Mouse (Mus musculus): Measurements from ENCODE around the gene Zfp277. TPM values are rescaled to one million over a fixed set of nuclear protein-coding genes. Genes with fewer than 3 reads are reported as not detected.

Gene Zfp277
- total and polyA plus RNA-seq, 2 experiments from 2014 or later: 22.9 to 29.9 TPM

DNA sequence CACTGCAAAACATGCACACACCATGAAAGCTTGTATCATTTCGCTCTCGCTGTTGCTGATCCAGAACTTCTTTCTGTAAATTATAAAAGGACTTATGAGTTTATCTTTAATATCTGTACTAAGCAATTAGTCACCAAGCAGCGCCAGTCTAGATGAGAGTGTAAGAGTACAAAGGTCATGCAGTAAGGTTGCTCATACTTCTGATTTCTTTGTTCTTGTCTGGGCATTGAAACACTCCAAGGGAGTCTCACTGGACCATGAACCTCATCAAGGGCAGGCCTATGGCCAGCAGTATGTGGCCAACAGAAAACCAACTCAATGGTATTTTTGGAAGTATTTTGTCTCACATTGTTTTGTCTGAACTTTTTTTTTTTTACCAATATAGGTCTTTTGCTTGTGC is 110.4 kb downstream of the Zfp277 start:
- Histone ChIP-seq H3K36me3 (ENCODE audit: insufficient read depth, low read length) (0 out of 2 replicates have a peak, but pooled peaks cover 4% of the 10 kb centered on the region), H3K27ac (ENCODE audit: low read depth, low read length) (no peak overlapping the region), H3K4me2 (ENCODE audit: low read depth, low read length, poor library complexity, severe bottlenecking) (no peak overlapping the region), H3K27me3 (ENCODE audit: insufficient read depth, low read length) (no peaks in the 10 kb centered on the region), H3K4me3 (ENCODE audit: low read depth, low read length) (no peak overlapping the region), H3K9me3 (ENCODE audit: low read length) (no peaks in the 10 kb centered on the region), H3K4me1 (ENCODE audit: insufficient read depth, low read length) (no peaks in the 10 kb centered on the region), H3K9ac (replicated peaks; ENCODE audit: low read length, poor library complexity, severe bottlenecking) (no peak overlapping the region)
- ATAC-seq (ENCODE audit: low FRiP score) (no peak), DNase-seq (ENCODE audit: low spot score) (no peak)
- no peak for TF ChIP-seq CTCF (IDR thresholded peaks at IDR 0.05)
- 98% methylated on average over 3 of the region's 3 CpGs for WGBS

DNA sequence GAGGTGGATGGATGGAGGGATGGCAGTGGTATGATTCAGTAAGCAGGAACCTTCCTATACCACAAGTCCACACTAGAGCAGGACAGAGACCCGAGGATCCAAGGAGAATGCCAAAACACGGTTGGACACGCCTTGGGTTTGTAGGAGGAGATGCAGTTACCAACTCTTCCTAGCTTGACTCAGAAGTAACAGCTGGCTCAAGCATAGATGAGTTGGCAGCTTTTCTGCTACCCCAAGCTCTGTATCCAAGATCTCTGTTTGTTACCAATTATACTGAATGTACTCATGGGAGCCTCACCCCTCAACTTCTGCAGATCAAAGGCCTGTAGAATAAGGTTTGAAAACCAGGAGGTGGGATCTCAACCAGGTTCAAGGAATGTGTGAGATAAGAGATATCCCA is 114.2 kb downstream of the Zfp277 start:
- Histone ChIP-seq H3K4me2 (ENCODE audit: low read depth, low read length, poor library complexity, severe bottlenecking) (no peak overlapping the region), H3K36me3 (ENCODE audit: insufficient read depth, low read length) (0 out of 2 replicates have a peak, but pooled peaks cover 4% of the 10 kb centered on the region), H3K4me1 (ENCODE audit: insufficient read depth, low read length) (no peaks in the 10 kb centered on the region), H3K27me3 (ENCODE audit: insufficient read depth, low read length) (no peaks in the 10 kb centered on the region), H3K27ac (ENCODE audit: low read depth, low read length) (no peak overlapping the region), H3K9ac (replicated peaks; ENCODE audit: low read length, poor library complexity, severe bottlenecking) (no peak overlapping the region), H3K4me3 (ENCODE audit: low read depth, low read length) (no peak overlapping the region), H3K9me3 (ENCODE audit: low read length) (no peaks in the 10 kb centered on the region)
- WGBS: 93% methylated on average over 3 of the region's 3 CpGs
- TF ChIP-seq CTCF (IDR thresholded peaks at IDR 0.05): no peak
- no peak for ATAC-seq (ENCODE audit: low FRiP score)
- DNase-seq (ENCODE audit: low spot score): no peak

DNA sequence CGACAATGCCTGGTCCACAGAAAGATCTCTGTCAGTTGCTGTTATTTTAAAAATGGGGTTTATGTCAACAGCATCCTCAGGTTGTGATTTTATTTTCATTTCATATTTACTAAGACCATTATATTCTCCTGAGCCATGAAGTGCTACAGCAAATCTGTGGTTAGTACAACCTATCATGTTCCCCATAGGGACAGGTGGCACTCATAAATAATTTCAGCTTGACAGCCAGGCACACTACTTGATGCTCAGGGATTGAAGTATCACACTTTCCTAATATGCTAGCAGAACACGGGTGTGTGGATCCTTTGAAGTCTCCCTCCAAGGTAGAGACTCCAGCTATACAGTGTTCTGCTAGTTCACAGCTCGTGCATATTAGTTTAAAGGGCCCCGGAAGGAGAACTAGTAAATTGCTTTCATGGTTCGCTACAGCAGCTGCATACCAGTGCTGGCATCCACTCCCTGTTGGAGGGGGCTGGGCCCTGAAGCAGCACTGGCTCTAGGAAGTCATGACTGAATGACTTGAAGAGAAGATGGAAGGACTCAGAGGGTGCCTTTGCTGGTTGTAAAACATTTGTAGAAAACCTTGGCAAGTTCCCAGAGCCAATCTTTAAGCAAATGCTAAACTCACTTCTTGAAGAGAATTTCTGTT is 118.6 kb downstream of the Zfp277 start:
- ATAC-seq (ENCODE audit: low FRiP score) (no peak; the same call in 1 of the 2 replicates), DNase-seq (ENCODE audit: low spot score) (no peak)
- Histone ChIP-seq H3K27me3 (ENCODE audit: insufficient read depth, low read length) (no peaks in the 10 kb centered on the region), H3K4me3 (ENCODE audit: low read depth, low read length) (no peak overlapping the region), H3K4me1 (ENCODE audit: insufficient read depth, low read length) (no peaks in the 10 kb centered on the region), H3K9me3 (ENCODE audit: low read length) (no peaks in the 10 kb centered on the region), H3K9ac (replicated peaks; ENCODE audit: low read length, poor library complexity, severe bottlenecking) (no peak overlapping the region), H3K36me3 (ENCODE audit: insufficient read depth, low read length) (no peaks in the 10 kb centered on the region; the same call in 1 of the 2 replicates), H3K27ac (ENCODE audit: low read depth, low read length) (no peak overlapping the region), H3K4me2 (ENCODE audit: low read depth, low read length, poor library complexity, severe bottlenecking) (no peak overlapping the region)
- 56% methylated on average over 5 of the region's 5 CpGs for WGBS
- TF ChIP-seq CTCF (IDR thresholded peaks at IDR 0.05): no peak

DNA sequence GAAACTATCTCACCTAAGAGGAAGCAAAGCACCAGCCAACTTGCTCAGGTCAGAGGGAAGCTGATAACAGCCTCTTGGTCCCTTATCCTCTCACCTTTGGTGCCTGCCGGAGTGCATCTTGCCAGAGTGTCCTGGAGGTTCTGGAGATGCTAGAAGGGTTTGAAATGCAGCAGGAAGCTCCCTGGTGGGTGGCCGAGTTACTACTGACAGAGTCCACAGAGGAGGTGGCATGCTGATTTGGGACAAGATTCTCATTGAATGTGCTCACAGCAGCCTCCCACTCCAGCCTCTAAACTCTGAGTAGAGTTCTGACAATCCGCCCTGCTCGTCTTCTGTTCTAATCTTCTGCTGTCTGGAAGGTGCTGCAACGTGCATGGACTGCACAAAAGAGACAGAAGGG is 120.1 kb downstream of the Zfp277 start:
- no peak overlapping the region for H3K4me2 ChIP-seq (ENCODE audit: low read depth, low read length, poor library complexity, severe bottlenecking)

DNA sequence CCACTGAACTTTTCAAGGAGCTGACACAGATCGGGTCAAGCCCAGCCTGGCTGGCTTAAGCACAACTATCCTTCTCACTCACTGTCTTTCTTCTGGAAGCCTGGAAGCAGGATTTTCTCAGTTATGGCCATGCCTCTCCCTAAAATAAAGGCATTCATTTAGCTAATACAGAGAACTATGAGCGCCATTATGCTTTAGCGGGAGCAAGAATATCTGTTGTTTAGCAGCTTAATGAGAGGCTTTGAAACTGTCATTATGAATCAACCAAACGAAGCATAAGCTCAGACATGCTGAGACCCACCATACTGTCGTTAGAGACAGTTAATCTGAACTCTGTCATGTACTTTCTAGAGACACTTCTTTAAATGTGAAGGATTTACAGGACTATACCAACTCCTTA is 120.9 kb downstream of the Zfp277 start:
- peak; percentile 50 for DNase-seq (ENCODE audit: low spot score)
- H3K27ac ChIP-seq (ENCODE audit: low read depth, low read length): no peak overlapping the region
- H3K27me3 ChIP-seq (ENCODE audit: insufficient read depth, low read length): no peaks in the 10 kb centered on the region
- no peak for TF ChIP-seq CTCF (IDR thresholded peaks at IDR 0.05)
- no peaks in the 10 kb centered on the region for H3K9me3 ChIP-seq (ENCODE audit: low read length)
- WGBS: 61% methylated on average over 5 of the region's 5 CpGs
- H3K4me3 ChIP-seq (ENCODE audit: low read depth, low read length): no peak overlapping the region
- no peak overlapping the region for H3K4me2 ChIP-seq (ENCODE audit: low read depth, low read length, poor library complexity, severe bottlenecking)
- peaks cover 7% of the 10 kb centered on the region for H3K36me3 ChIP-seq (ENCODE audit: insufficient read depth, low read length)
- H3K4me1 ChIP-seq (ENCODE audit: insufficient read depth, low read length): no peaks in the 10 kb centered on the region
- no peak for ATAC-seq (ENCODE audit: low FRiP score)
- no peak overlapping the region for H3K9ac ChIP-seq (replicated peaks; ENCODE audit: low read length, poor library complexity, severe bottlenecking)

More for the DNA sequence above, 120.1 kb downstream of the Zfp277 start:
- H3K9ac ChIP-seq (replicated peaks; ENCODE audit: low read length, poor library complexity, severe bottlenecking): no peak overlapping the region
- H3K27ac ChIP-seq (ENCODE audit: low read depth, low read length): no peak overlapping the region
- H3K4me1 ChIP-seq (ENCODE audit: insufficient read depth, low read length): no peaks in the 10 kb centered on the region
- ATAC-seq (ENCODE audit: low FRiP score) (no peak), DNase-seq (ENCODE audit: low spot score) (no peak)
- H3K4me3 ChIP-seq (ENCODE audit: low read depth, low read length): no peak overlapping the region
- peaks cover 4% of the 10 kb centered on the region; the same call in 1 of the 2 replicates for H3K36me3 ChIP-seq (ENCODE audit: insufficient read depth, low read length)
- 73% methylated on average over 5 of the region's 5 CpGs for WGBS
- H3K27me3 ChIP-seq (ENCODE audit: insufficient read depth, low read length): no peaks in the 10 kb centered on the region
- no peak for TF ChIP-seq CTCF (IDR thresholded peaks at IDR 0.05)
- H3K9me3 ChIP-seq (ENCODE audit: low read length): no peaks in the 10 kb centered on the region

DNA sequence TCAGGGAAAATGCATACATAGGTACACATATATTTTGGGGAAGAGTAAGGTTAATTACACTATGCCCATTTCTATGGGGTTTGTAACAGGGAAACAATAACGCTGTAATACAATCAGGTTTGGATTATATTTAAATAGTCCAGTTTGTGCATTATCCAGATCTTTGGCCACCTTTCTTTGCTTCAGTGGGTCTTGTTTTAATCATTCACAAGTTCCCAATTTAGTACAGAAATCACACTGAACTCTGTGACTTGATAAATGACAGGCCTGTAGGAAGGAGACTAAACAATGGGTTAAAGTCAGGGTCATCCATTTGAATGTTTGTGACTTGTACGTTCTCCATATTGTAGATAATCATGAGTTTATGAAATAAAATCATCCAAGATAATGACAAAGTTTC is 130.6 kb downstream of the Zfp277 start:
- Histone ChIP-seq H3K4me1 (ENCODE audit: insufficient read depth, low read length) (no peaks in the 10 kb centered on the region), H3K27ac (ENCODE audit: low read depth, low read length) (no peak overlapping the region), H3K4me3 (ENCODE audit: low read depth, low read length) (no peak overlapping the region), H3K27me3 (ENCODE audit: insufficient read depth, low read length) (no peaks in the 10 kb centered on the region), H3K9me3 (ENCODE audit: low read length) (no peaks in the 10 kb centered on the region), H3K36me3 (ENCODE audit: insufficient read depth, low read length) (peaks cover 3% of the 10 kb centered on the region; the same call in 1 of the 2 replicates), H3K4me2 (ENCODE audit: low read depth, low read length, poor library complexity, severe bottlenecking) (no peak overlapping the region), H3K9ac (replicated peaks; ENCODE audit: low read length, poor library complexity, severe bottlenecking) (no peak overlapping the region)
- ATAC-seq (ENCODE audit: low FRiP score): no peak
- no peak for DNase-seq (ENCODE audit: low spot score)
- WGBS: 95% methylated on average over 2 of the region's 2 CpGs
- TF ChIP-seq CTCF (IDR thresholded peaks at IDR 0.05): no peak
